Mouse (Mus musculus): Measurements from ENCODE around the gene Ubac1.

DNA sequence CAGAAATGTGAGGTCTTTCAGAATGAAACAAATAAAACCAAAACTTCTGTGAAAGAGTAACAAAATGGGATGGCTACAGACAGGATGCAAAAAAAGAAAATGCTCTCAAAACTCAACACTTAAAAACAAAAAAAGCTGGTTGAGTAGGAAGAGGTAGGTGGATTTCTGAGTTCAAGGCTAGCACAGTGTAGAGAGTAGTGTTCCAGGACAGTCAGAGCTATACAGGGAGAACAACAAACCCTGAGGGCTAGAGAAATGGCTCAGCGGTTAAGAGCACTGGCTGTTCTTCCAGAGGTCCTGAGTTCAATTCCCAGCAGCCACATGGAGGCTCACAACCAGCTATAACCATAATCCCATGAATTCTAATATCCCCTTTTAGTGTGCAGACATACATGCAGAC lies 47.0 kb upstream of the Ubac1 start:
- TF ChIP-seq CTCF (IDR thresholded peaks at IDR 0.05; ENCODE audit: low read depth, low read length) (no peak), GATA1 (IDR thresholded peaks at IDR 0.05; ENCODE audit: borderline replicate concordance, low read length) (no peak), POLR2AphosphoS5 (IDR thresholded peaks at IDR 0.05; ENCODE audit: insufficient replicate concordance, low read depth, low read length) (no peak), GATA2 (IDR thresholded peaks at IDR 0.05; ENCODE audit: borderline replicate concordance, low read depth, low read length) (no peak), TAL1 (conservative IDR thresholded peaks at IDR 0.05; ENCODE audit: low read depth, low read length) (no peak)
